Comparison of ENCODE assay signal across 29 mouse cellular contexts in the genomic region with DNA sequence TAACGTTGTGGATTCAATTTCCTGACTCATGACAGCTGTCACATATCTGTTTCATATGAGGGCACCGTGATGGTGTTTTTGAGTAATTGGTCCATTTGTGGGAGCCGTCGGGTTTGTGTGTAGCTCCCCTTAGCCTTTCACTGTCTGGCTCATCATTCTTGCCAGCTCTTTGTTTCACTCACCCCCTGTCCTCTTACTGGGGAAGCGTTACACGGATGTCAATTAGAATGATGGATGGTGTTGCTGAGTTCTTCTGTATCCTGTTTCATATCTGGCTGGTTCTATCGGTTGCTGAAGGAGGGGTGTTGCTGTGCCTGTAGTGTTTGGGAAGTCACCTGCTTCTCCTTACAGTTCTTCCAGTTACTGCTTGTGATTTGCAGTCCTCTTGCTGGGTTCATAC. TPM values are rescaled to one million over a fixed set of nuclear protein-coding genes. Genes with fewer than 3 reads are reported as not detected.
DNase-seq lines count a peak whose midpoint lies in the region; ATAC-seq and TF ChIP-seq lines count a peak whose summit lies in the region.
"Had no signal": no experiment of that assay in that cellular context is flagged by ENCODE, and none has a peak within 500 bp of the region (broad histone marks: within the 10 kb centered on the region; RNA-seq: fewer than 3 reads in every experiment).

No protein-coding gene starts in this region.

- H3K4me2 ChIP-seq in midbrain, embryonic 14.5 days (ENCODE audit: low read length), result no peak overlapping the region
- H3K4me2 ChIP-seq in hindbrain, embryonic 12.5 days (replicated peaks), result no peak overlapping the region; the same call in 1 of the 2 replicates
- no peak overlapping the region for H3K4me2 ChIP-seq in hindbrain, postnatal 0 days (ENCODE audit: low read depth, low read length)
- H3K4me2 ChIP-seq: embryonic facial prominence, embryonic 15.5 days; forebrain, embryonic 12.5 days; heart, embryonic 12.5 days; limb, embryonic 15.5 days; midbrain, embryonic 12.5 days had no signal

- H3K27ac ChIP-seq in midbrain, embryonic 14.5 days (replicated peaks; ENCODE audit: low read depth, low read length), result 0 out of 2 replicates have a peak overlapping the region, but pooled peaks have one; percentile 20
- no peak overlapping the region for H3K27ac ChIP-seq in midbrain, embryonic 10.5 days (replicated peaks)
- H3K27ac ChIP-seq in hindbrain, embryonic 12.5 days, result peak overlapping the region; percentile 67
- H3K27ac ChIP-seq in hindbrain, postnatal 0 days, result no peak overlapping the region
- no peak overlapping the region for H3K27ac ChIP-seq in limb, embryonic 10.5 days
- H3K27ac ChIP-seq: embryonic facial prominence, embryonic 10.5 days; embryonic facial prominence, embryonic 15.5 days; forebrain, embryonic 12.5 days; heart, adult 2 months; layer of hippocampus, adult 2 months; limb, embryonic 15.5 days; liver, embryonic 14.5 days; midbrain, embryonic 12.5 days had no signal

- TF ChIP-seq POLR2A in brain, embryonic 14.5 days (IDR thresholded peaks at IDR 0.05; ENCODE audit: borderline replicate concordance, extremely low read depth, insufficient read depth, insufficient read length, poor library complexity, severe bottlenecking), result no peak

- no peak overlapping the region for H3K9ac ChIP-seq in midbrain, embryonic 14.5 days (replicated peaks; ENCODE audit: low read length)
- no peak overlapping the region for H3K9ac ChIP-seq in hindbrain, embryonic 12.5 days
- no peak overlapping the region for H3K9ac ChIP-seq in hindbrain, postnatal 0 days (replicated peaks; ENCODE audit: low read length)
- H3K9ac ChIP-seq: embryonic facial prominence, embryonic 15.5 days; forebrain, embryonic 12.5 days; forebrain, postnatal 0 days; heart, embryonic 12.5 days; limb, embryonic 15.5 days; liver, embryonic 14.5 days; midbrain, embryonic 12.5 days had no signal

- TF ChIP-seq CTCF in brain, embryonic 14.5 days (IDR thresholded peaks at IDR 0.05; ENCODE audit: borderline replicate concordance, extremely low read depth, insufficient read depth, insufficient read length), result no peak
- no peak for TF ChIP-seq CTCF in hindbrain, postnatal 0 days (IDR thresholded peaks at IDR 0.05; ENCODE audit: low read depth)

- peaks cover 9% of the 10 kb centered on the region for H3K4me1 ChIP-seq in midbrain, embryonic 14.5 days (ENCODE audit: control insufficient read depth, insufficient read depth, low read length)
- H3K4me1 ChIP-seq in midbrain, embryonic 10.5 days, result peaks cover 16% of the 10 kb centered on the region
- peaks cover 24% of the 10 kb centered on the region for H3K4me1 ChIP-seq in hindbrain, embryonic 12.5 days
- H3K4me1 ChIP-seq in hindbrain, postnatal 0 days (ENCODE audit: insufficient read depth, low read length), result peaks cover 8% of the 10 kb centered on the region; the same call in 1 of the 2 replicates
- peaks cover 15% of the 10 kb centered on the region for H3K4me1 ChIP-seq in limb, embryonic 10.5 days

- whole genome bisulfite sequencing in midbrain, embryonic 14.5 days, result 65% methylated on average over 7 of the region's 7 CpGs
- 85% methylated on average over 7 of the region's 7 CpGs for WGBS in midbrain, embryonic 10.5 days
- WGBS in hindbrain, embryonic 12.5 days, result 36% methylated on average over 7 of the region's 7 CpGs
- WGBS in hindbrain, postnatal 0 days, result 21% methylated on average over 7 of the region's 7 CpGs
- 57% methylated on average over 7 of the region's 7 CpGs for WGBS in limb, embryonic 10.5 days

- no peak for DNase-seq in midbrain, embryonic 14.5 days
- DNase-seq in midbrain, embryonic 10.5 days (ENCODE audit: low spot score), result no peak
- peak; percentile 31 for DNase-seq in brain, embryonic 14.5 days (ENCODE audit: low read depth)
- DNase-seq in hindbrain, postnatal 0 days (ENCODE audit: low spot score), result peak; percentile 10
- DNase-seq in urinary bladder, postnatal 25 days (ENCODE audit: low spot score), result no peak
- no peak for DNase-seq in limb, embryonic 10.5 days (ENCODE audit: low spot score)
- no peak for DNase-seq in left cerebral cortex, adult 11 months (ENCODE audit: low spot score)
- DNase-seq: cerebellum, adult 8-10 months; cerebellum, postnatal 36 days; forebrain, postnatal 0 days; heart, adult 2 months; heart, postnatal 4 days; kidney, adult 18-20 months; kidney, postnatal 36 days; left cerebral cortex, postnatal 4 days; lung, adult 2 months; lung, postnatal 10 days; right cerebral cortex, adult 18-20 months; thymus, postnatal 4 days had no signal

- ATAC-seq in midbrain, embryonic 14.5 days (ENCODE audit: low FRiP score, low TSS enrichment), result no peak
- peak; percentile 65; the same call in 1 of the 2 replicates for ATAC-seq in hindbrain, embryonic 12.5 days (ENCODE audit: low FRiP score)
- ATAC-seq in hindbrain, postnatal 0 days, result no peak
- ATAC-seq: CD4-positive, CD25-positive, alpha-beta regulatory T cell, adult 4 months; forebrain, postnatal 0 days had no signal

- no peaks in the 10 kb centered on the region for H3K27me3 ChIP-seq in midbrain, embryonic 14.5 days (ENCODE audit: control insufficient read depth, insufficient read depth, low read length)
- no peaks in the 10 kb centered on the region for H3K27me3 ChIP-seq in midbrain, embryonic 10.5 days (ENCODE audit: low read depth, poor library complexity, severe bottlenecking)
- no peaks in the 10 kb centered on the region for H3K27me3 ChIP-seq in hindbrain, embryonic 12.5 days
- no peaks in the 10 kb centered on the region for H3K27me3 ChIP-seq in hindbrain, postnatal 0 days (ENCODE audit: insufficient read depth, low read length)
- no peaks in the 10 kb centered on the region for H3K27me3 ChIP-seq in limb, embryonic 10.5 days (ENCODE audit: low read depth, poor library complexity, severe bottlenecking)
- H3K27me3 ChIP-seq: embryonic facial prominence, embryonic 15.5 days; forebrain, embryonic 12.5 days; heart, embryonic 12.5 days; limb, embryonic 15.5 days; midbrain, embryonic 12.5 days had no signal

- H3K36me3 ChIP-seq in midbrain, embryonic 14.5 days (ENCODE audit: control insufficient read depth, insufficient read depth, low read length), result peaks cover 8% of the 10 kb centered on the region
- H3K36me3 ChIP-seq in midbrain, embryonic 10.5 days, result peaks cover 7% of the 10 kb centered on the region
- 0 out of 2 replicates have a peak, but pooled peaks cover 3% of the 10 kb centered on the region for H3K36me3 ChIP-seq in hindbrain, embryonic 12.5 days
- H3K36me3 ChIP-seq in hindbrain, postnatal 0 days (ENCODE audit: insufficient read depth, low read length), result peaks cover under 1% of the 10 kb centered on the region; the same call in 1 of the 2 replicates
- H3K36me3 ChIP-seq in limb, embryonic 10.5 days, result peaks cover 8% of the 10 kb centered on the region; the same call in 1 of the 2 replicates

- H3K4me3 ChIP-seq in midbrain, embryonic 14.5 days (replicated peaks; ENCODE audit: low read depth, low read length), result no peak overlapping the region
- no peak overlapping the region for H3K4me3 ChIP-seq in midbrain, embryonic 10.5 days
- H3K4me3 ChIP-seq in hindbrain, embryonic 12.5 days, result no peak overlapping the region
- no peak overlapping the region for H3K4me3 ChIP-seq in hindbrain, postnatal 0 days (ENCODE audit: low read length)
- H3K4me3 ChIP-seq in limb, embryonic 10.5 days, result no peak overlapping the region
- H3K4me3 ChIP-seq: embryonic facial prominence, embryonic 10.5 days; embryonic facial prominence, embryonic 15.5 days; forebrain, embryonic 12.5 days; heart, adult 2 months; heart, embryonic 12.5 days; layer of hippocampus, adult 2 months; limb, embryonic 15.5 days; midbrain, embryonic 12.5 days had no signal

- no peaks in the 10 kb centered on the region for H3K9me3 ChIP-seq in midbrain, embryonic 14.5 days (ENCODE audit: control insufficient read depth, low read length)
- H3K9me3 ChIP-seq in midbrain, embryonic 10.5 days (replicated peaks), result no peaks in the 10 kb centered on the region
- no peaks in the 10 kb centered on the region for H3K9me3 ChIP-seq in hindbrain, embryonic 12.5 days (replicated peaks)
- H3K9me3 ChIP-seq in hindbrain, postnatal 0 days (ENCODE audit: low read length), result no peaks in the 10 kb centered on the region
- no peaks in the 10 kb centered on the region for H3K9me3 ChIP-seq in limb, embryonic 10.5 days (replicated peaks)
- H3K9me3 ChIP-seq: embryonic facial prominence, embryonic 10.5 days; embryonic facial prominence, embryonic 15.5 days; forebrain, embryonic 12.5 days; heart, embryonic 12.5 days; limb, embryonic 15.5 days; midbrain, embryonic 12.5 days had no signal

RNA-seq across cellular contexts. Expression of gene Commd9, which starts 5.1 kb away (rescaled TPM):
- polyA plus RNA-seq in midbrain, embryonic 14.5 days (2014; fragmentation: Nextera tagmentation; extraction: Ambion mirVana), result 109 and 110 TPM in 2 replicates
- 66.7 and 71.8 TPM in 2 replicates for polyA plus RNA-seq in midbrain, embryonic 10.5 days (2016; fragmentation: Nextera tagmentation; extraction: Ambion mirVana)
- 137 and 182 TPM in 2 replicates for polyA plus RNA-seq in brain, embryonic 14.5 days (2012; rRNA removed)
- polyA plus RNA-seq in hindbrain, embryonic 12.5 days (2016; fragmentation: Nextera tagmentation; extraction: Ambion mirVana), result 76.2 and 85.3 TPM in 2 replicates
- 74.0 and 111 TPM in 2 replicates for total RNA-seq in hindbrain, postnatal 0 days (2014; rRNA removed)
- 89.8 and 94.6 TPM in 2 replicates for polyA plus RNA-seq in hindbrain, postnatal 0 days (2015; fragmentation: Nextera tagmentation; extraction: Ambion mirVana)
- 60.7 and 62.5 TPM in 2 replicates for polyA plus RNA-seq in limb, embryonic 10.5 days (2016; fragmentation: Nextera tagmentation; extraction: Ambion mirVana)

RNA-seq across cellular contexts. Expression of gene Prr5l, which starts 8.3 kb away (rescaled TPM):
- polyA plus RNA-seq in midbrain, embryonic 14.5 days (2014; fragmentation: Nextera tagmentation; extraction: Ambion mirVana), result 2.5 and 4.9 TPM in 2 replicates
- 22.7 and 25.2 TPM in 2 replicates for polyA plus RNA-seq in midbrain, embryonic 10.5 days (2016; fragmentation: Nextera tagmentation; extraction: Ambion mirVana)
- 4.1 and 4.7 TPM in 2 replicates for polyA plus RNA-seq in brain, embryonic 14.5 days (2012; rRNA removed)
- polyA plus RNA-seq in hindbrain, embryonic 12.5 days (2016; fragmentation: Nextera tagmentation; extraction: Ambion mirVana), result 12.4 and 13.6 TPM in 2 replicates
- total RNA-seq in hindbrain, postnatal 0 days (2014; rRNA removed), result 5.7 and 8.0 TPM in 2 replicates
- 3.6 and 4.8 TPM in 2 replicates for polyA plus RNA-seq in hindbrain, postnatal 0 days (2015; fragmentation: Nextera tagmentation; extraction: Ambion mirVana)
- polyA plus RNA-seq in limb, embryonic 10.5 days (2016; fragmentation: Nextera tagmentation; extraction: Ambion mirVana), result 19.5 and 22.4 TPM in 2 replicates

Comparison
In these comparisons a context has a peak if more than half of its experiments do, and no peak if none do; other contexts are left out.
1. H3K27ac ChIP-seq: peak in midbrain, embryonic 14.5 days (single experiment) and hindbrain, embryonic 12.5 days (single experiment); none in midbrain, embryonic 10.5 days (single experiment), hindbrain, postnatal 0 days (single experiment) and limb, embryonic 10.5 days (single experiment).
2. DNase-seq: peak in brain, embryonic 14.5 days (single experiment) and hindbrain, postnatal 0 days (single experiment); none in midbrain, embryonic 14.5 days (single experiment), midbrain, embryonic 10.5 days (single experiment), urinary bladder, postnatal 25 days (single experiment), limb, embryonic 10.5 days (single experiment) and left cerebral cortex, adult 11 months (single experiment).